Mouse (Mus musculus) bone marrow macrophage, adult 2 months (primary cell): ENCODE measurements around the gene Fbxo42.

Source experiments
- CTCF ChIP-seq: IDR thresholded peaks from 2 replicates; pipeline ENCODE4 v1.5.1; 2012; ENCODE audit warnings: low read depth, mild to moderate bottlenecking, low read length, moderate library complexity
- POLR2A ChIP-seq: IDR thresholded peaks from 2 replicates; pipeline ENCODE4 v1.6.1; 2012; ENCODE audit warnings: mild to moderate bottlenecking, low read depth, low read length, borderline replicate concordance

- TF ChIP-seq CTCF (no peak), POLR2A (no peak)
Observed at GRCm38 (mm10) chr4:141136126-141136525, 11.6 kb upstream of the Fbxo42 start.
